Mouse (Mus musculus) forebrain, embryonic 13.5 days (tissue): Measurements from ENCODE around the gene Tenm3. TPM values are rescaled to one million over a fixed set of nuclear protein-coding genes. Genes with fewer than 3 reads are reported as not detected.
A peak's percentile ranks its signal among the peaks of the same experiment; 100 is the strongest.

ENCODE experiments used
- ATAC-seq: fragments of 200-750 bp; cut with Nextera tagmentation; 2 replicates; pipeline ENCODE4 v1.8.0; 2017
- H3K27ac ChIP-seq: fragments of 300-500 bp; sonication (generic); 2 replicates; pipeline ENCODE4 v1.5.1; 2015; ENCODE audit warnings: inconsistent platforms, mild to moderate bottlenecking, moderate library complexity
- H3K27me3 ChIP-seq: fragments of 300-500 bp; sonication (generic); 2 replicates; pipeline ENCODE4 v1.6.1; 2015; ENCODE audit warnings: mild to moderate bottlenecking, inconsistent platforms
- H3K36me3 ChIP-seq: fragments of 300-500 bp; sonication (generic); 2 replicates; pipeline ENCODE4 v1.6.1; 2015; ENCODE audit warnings: mild to moderate bottlenecking, inconsistent platforms; ENCODE audit not compliant: poor library complexity, severe bottlenecking
- H3K4me1 ChIP-seq: fragments of 300-500 bp; sonication (generic); 2 replicates; pipeline ENCODE4 v1.6.1; 2015; ENCODE audit warnings: inconsistent platforms
- H3K4me2 ChIP-seq: fragments of 300-500 bp; sonication (generic); 2 replicates; pipeline ENCODE4 v1.6.1; 2015; ENCODE audit warnings: inconsistent platforms, mild to moderate bottlenecking, moderate library complexity
- H3K4me3 ChIP-seq: fragments of 300-500 bp; sonication (generic); 2 replicates; pipeline ENCODE4 v1.5.1; 2015; ENCODE audit warnings: mild to moderate bottlenecking, inconsistent platforms
- H3K9ac ChIP-seq: fragments of 300-500 bp; sonication (generic); 2 replicates; pipeline ENCODE4 v1.6.1; 2015; ENCODE audit warnings: mild to moderate bottlenecking, inconsistent platforms
- H3K9me3 ChIP-seq: fragments of 300-500 bp; sonication (generic); replicated peaks from 2 replicates; pipeline ENCODE4 v1.6.1; 2016; ENCODE audit warnings: inconsistent platforms
- WGBS: fragments of 180-500 bp; shearing (Covaris S2); methylation state at CpG from one replicate; pipeline ENCODE4 v1.1.7; 2015; 5-methylcytosine and 5-hydroxymethylcytosine counted together
- polyA plus RNA-seq: library from polyadenylated mRNA; unstranded; fragments of >200 nt; fragmentation: Nextera tagmentation; extraction: Ambion mirVana; gene quantifications from 2 replicates; pipeline ENCODE4 v1.2.1, GENCODE M21; 2015

The Tenm3 gene
- polyA plus RNA-seq, 1 experiment from 2014 or later, result 20.6 TPM

GRCm38 (mm10) chr8:48222429-48222769 is 621.4 kb downstream of the Tenm3 start:
- H3K4me3 ChIP-seq, result peak overlapping the region; percentile 32
- H3K27me3 ChIP-seq, result peaks cover 8% of the 10 kb centered on the region; the same call in 1 of the 2 replicates
- peak overlapping the region; percentile 60 for H3K4me2 ChIP-seq
- H3K36me3 ChIP-seq, result no peaks in the 10 kb centered on the region
- peaks cover 52% of the 10 kb centered on the region for H3K4me1 ChIP-seq
- peak overlapping the region; percentile 52 for H3K9ac ChIP-seq
- WGBS, result 10% methylated on average over 11 of the region's 11 CpGs
- no peaks in the 10 kb centered on the region for H3K9me3 ChIP-seq
- ATAC-seq, result peak; percentile 81
- H3K27ac ChIP-seq, result no peak overlapping the region

- peak overlapping the region; percentile 60 for H3K4me2 ChIP-seq
- H3K4me1 ChIP-seq, result peaks cover 52% of the 10 kb centered on the region
- H3K27ac ChIP-seq, result no peak overlapping the region
- peak; percentile 43 for ATAC-seq
- H3K27me3 ChIP-seq, result peaks cover 11% of the 10 kb centered on the region; the same call in 1 of the 2 replicates
- H3K4me3 ChIP-seq, result peak overlapping the region; percentile 32
- 10% methylated on average over 16 of the region's 16 CpGs for WGBS
- no peaks in the 10 kb centered on the region for H3K9me3 ChIP-seq
- H3K9ac ChIP-seq, result peak overlapping the region; percentile 52
- H3K36me3 ChIP-seq, result no peaks in the 10 kb centered on the region
Observed at GRCm38 (mm10) chr8:48221724-48222428, 621.9 kb downstream of the Tenm3 start.

- Histone ChIP-seq H3K9ac (no peak overlapping the region), H3K27me3 (peaks cover 12% of the 10 kb centered on the region; the same call in 1 of the 2 replicates), H3K4me1 (peaks cover 52% of the 10 kb centered on the region), H3K4me3 (no peak overlapping the region), H3K27ac (no peak overlapping the region), H3K4me2 (0 out of 2 replicates have a peak overlapping the region, but pooled peaks have one; percentile 19), H3K36me3 (no peaks in the 10 kb centered on the region), H3K9me3 (no peaks in the 10 kb centered on the region)
- WGBS, result 72% methylated on average over 11 of the region's 11 CpGs
- no peak for ATAC-seq
Observed at GRCm38 (mm10) chr8:48221304-48221703, 622.4 kb downstream of the Tenm3 start.

GRCm38 (mm10) chr8:48220529-48221181 is 623.1 kb downstream of the Tenm3 start:
- H3K4me1 ChIP-seq, result peaks cover 49% of the 10 kb centered on the region
- H3K27ac ChIP-seq, result no peak overlapping the region
- H3K27me3 ChIP-seq, result peaks cover 18% of the 10 kb centered on the region
- no peaks in the 10 kb centered on the region for H3K36me3 ChIP-seq
- no peak overlapping the region for H3K4me3 ChIP-seq
- no peak overlapping the region for H3K9ac ChIP-seq
- H3K9me3 ChIP-seq, result no peaks in the 10 kb centered on the region
- peak; percentile 36; the same call in 1 of the 2 replicates for ATAC-seq
- WGBS, result 48% methylated on average over 25 of the region's 25 CpGs
- peak overlapping the region; percentile 19; the same call in 1 of the 2 replicates for H3K4me2 ChIP-seq

- no peak overlapping the region for H3K9ac ChIP-seq
- peak; percentile 46 for ATAC-seq
- no peak overlapping the region for H3K4me3 ChIP-seq
- H3K9me3 ChIP-seq, result no peaks in the 10 kb centered on the region
- WGBS, result 20% methylated on average over 9 of the region's 9 CpGs
- H3K4me2 ChIP-seq, result no peak overlapping the region
- no peak overlapping the region for H3K27ac ChIP-seq
- H3K4me1 ChIP-seq, result peaks cover 11% of the 10 kb centered on the region; the same call in 1 of the 2 replicates
- no peaks in the 10 kb centered on the region for H3K36me3 ChIP-seq
- H3K27me3 ChIP-seq, result peaks cover 16% of the 10 kb centered on the region
Observed at GRCm38 (mm10) chr8:48215071-48215501, 628.7 kb downstream of the Tenm3 start.

GRCm38 (mm10) chr8:48214386-48214785 is 629.4 kb downstream of the Tenm3 start:
- H3K36me3 ChIP-seq, result no peaks in the 10 kb centered on the region
- H3K4me3 ChIP-seq, result no peak overlapping the region
- 60% methylated on average over 6 of the region's 6 CpGs for WGBS
- peaks cover 11% of the 10 kb centered on the region; the same call in 1 of the 2 replicates for H3K4me1 ChIP-seq
- H3K9me3 ChIP-seq, result no peaks in the 10 kb centered on the region
- peaks cover 13% of the 10 kb centered on the region for H3K27me3 ChIP-seq
- H3K27ac ChIP-seq, result no peak overlapping the region
- ATAC-seq, result no peak
- no peak overlapping the region for H3K9ac ChIP-seq
- H3K4me2 ChIP-seq, result no peak overlapping the region

GRCm38 (mm10) chr8:48211931-48212330 is 631.8 kb downstream of the Tenm3 start:
- peak; percentile 33; the same call in 1 of the 2 replicates for ATAC-seq
- Histone ChIP-seq H3K27ac (no peak overlapping the region), H3K27me3 (peaks cover 10% of the 10 kb centered on the region; the same call in 1 of the 2 replicates), H3K4me3 (no peak overlapping the region), H3K4me2 (no peak overlapping the region), H3K9me3 (no peaks in the 10 kb centered on the region), H3K9ac (no peak overlapping the region), H3K4me1 (peaks cover 11% of the 10 kb centered on the region; the same call in 1 of the 2 replicates), H3K36me3 (no peaks in the 10 kb centered on the region)
- WGBS, result 58% methylated on average over 9 of the region's 9 CpGs

- no peak overlapping the region for H3K27ac ChIP-seq
- no peaks in the 10 kb centered on the region for H3K9me3 ChIP-seq
- H3K36me3 ChIP-seq, result no peaks in the 10 kb centered on the region
- 81% methylated on average over 6 of the region's 6 CpGs for WGBS
- no peak overlapping the region for H3K9ac ChIP-seq
- H3K27me3 ChIP-seq, result no peaks in the 10 kb centered on the region
- H3K4me2 ChIP-seq, result no peak overlapping the region
- H3K4me1 ChIP-seq, result 0 out of 2 replicates have a peak, but pooled peaks cover 5% of the 10 kb centered on the region
- ATAC-seq, result no peak
- no peak overlapping the region for H3K4me3 ChIP-seq
Observed at GRCm38 (mm10) chr8:48207567-48207966, 636.2 kb downstream of the Tenm3 start.

- Histone ChIP-seq H3K4me3 (no peak overlapping the region), H3K27ac (no peak overlapping the region), H3K4me2 (no peak overlapping the region), H3K36me3 (no peaks in the 10 kb centered on the region), H3K27me3 (no peaks in the 10 kb centered on the region), H3K9ac (no peak overlapping the region), H3K9me3 (no peaks in the 10 kb centered on the region), H3K4me1 (0 out of 2 replicates have a peak, but pooled peaks cover 5% of the 10 kb centered on the region)
- ATAC-seq, result no peak
- WGBS, result 71% methylated on average over 8 of the region's 8 CpGs
Observed at GRCm38 (mm10) chr8:48206922-48207321, 636.8 kb downstream of the Tenm3 start.

- ATAC-seq, result no peak
- H3K4me2 ChIP-seq, result no peak overlapping the region
- H3K27ac ChIP-seq, result no peak overlapping the region
- H3K9ac ChIP-seq, result no peak overlapping the region
- H3K4me3 ChIP-seq, result no peak overlapping the region
- 0 out of 2 replicates have a peak, but pooled peaks cover 5% of the 10 kb centered on the region for H3K4me1 ChIP-seq
- H3K36me3 ChIP-seq, result no peaks in the 10 kb centered on the region
- no peaks in the 10 kb centered on the region for H3K27me3 ChIP-seq
- no peaks in the 10 kb centered on the region for H3K9me3 ChIP-seq
- WGBS, result 78% methylated on average over 12 of the region's 12 CpGs
Observed at GRCm38 (mm10) chr8:48204838-48205345, 638.9 kb downstream of the Tenm3 start.

GRCm38 (mm10) chr8:48204114-48204837 is 639.5 kb downstream of the Tenm3 start:
- Histone ChIP-seq H3K4me3 (no peak overlapping the region), H3K27ac (no peak overlapping the region), H3K27me3 (no peaks in the 10 kb centered on the region), H3K4me1 (0 out of 2 replicates have a peak, but pooled peaks cover 5% of the 10 kb centered on the region), H3K36me3 (no peaks in the 10 kb centered on the region), H3K9ac (no peak overlapping the region), H3K9me3 (no peaks in the 10 kb centered on the region), H3K4me2 (no peak overlapping the region)
- peak; percentile 63; the same call in 1 of the 2 replicates for ATAC-seq
- 73% methylated on average over 13 of the region's 13 CpGs for WGBS
